Mouse (Mus musculus) embryo, embryonic 10.5 days (tissue): ENCODE measurements at regions not wholly inside any gene's neighbourhood (a gene's known extent, or its start where the extent isn't known, plus 50 kb on each side); places are given as distances from the start of the nearest gene placed in this dataset.
A peak's percentile ranks its signal among the peaks of the same experiment; 100 is the strongest.
"Not testable (repeated sequence)": the region's sequence is repeated elsewhere in the genome, so short reads cannot be mapped to it uniquely, and the experiment has no call there.

Experiments
- DNase-seq: peaks from one replicate; pipeline ENCODE4 v3.0.0-alpha.2; 2015; ENCODE audit warnings: low spot score

DNA sequence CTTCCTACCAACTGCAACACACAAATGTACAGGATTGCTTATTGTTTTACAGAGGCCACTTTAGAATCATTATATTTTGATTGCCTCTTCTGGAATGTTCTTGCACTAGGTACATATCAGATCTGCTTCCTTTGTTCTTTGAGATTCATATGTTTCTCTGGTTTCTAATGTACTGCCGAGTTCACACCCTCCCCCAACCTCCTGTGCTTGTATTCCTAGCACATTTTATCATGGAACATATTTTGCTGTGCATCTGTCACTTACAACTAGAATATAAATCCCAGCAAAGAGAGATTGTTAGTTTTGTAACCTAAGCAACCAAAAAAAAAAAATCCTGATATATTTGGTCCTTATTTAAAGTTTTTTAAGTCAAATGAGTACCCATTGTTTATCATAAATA lies 141.4 kb upstream of the Lrp1b start:
- no peak for DNase-seq

DNA sequence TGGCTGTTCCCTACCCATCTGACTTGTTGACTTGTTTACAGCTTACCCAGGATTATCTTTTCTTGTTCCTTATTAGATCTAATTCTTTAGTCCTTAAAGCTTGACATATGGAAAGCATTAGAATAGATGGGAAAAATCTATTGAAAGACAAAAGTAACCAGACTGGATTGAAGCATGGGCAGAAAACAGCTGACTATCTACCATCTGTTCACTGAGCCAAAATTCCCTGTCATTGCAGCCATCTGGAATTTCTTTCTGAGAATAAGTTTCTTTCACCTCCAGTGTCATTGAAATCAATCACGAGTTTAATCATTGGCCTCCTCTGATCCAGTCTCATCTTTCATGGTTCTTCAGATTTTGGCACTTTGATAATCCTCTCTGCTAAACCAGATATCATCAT lies 130.6 kb upstream of the Lrp1b start:
- peak; percentile 3 for DNase-seq

DNA sequence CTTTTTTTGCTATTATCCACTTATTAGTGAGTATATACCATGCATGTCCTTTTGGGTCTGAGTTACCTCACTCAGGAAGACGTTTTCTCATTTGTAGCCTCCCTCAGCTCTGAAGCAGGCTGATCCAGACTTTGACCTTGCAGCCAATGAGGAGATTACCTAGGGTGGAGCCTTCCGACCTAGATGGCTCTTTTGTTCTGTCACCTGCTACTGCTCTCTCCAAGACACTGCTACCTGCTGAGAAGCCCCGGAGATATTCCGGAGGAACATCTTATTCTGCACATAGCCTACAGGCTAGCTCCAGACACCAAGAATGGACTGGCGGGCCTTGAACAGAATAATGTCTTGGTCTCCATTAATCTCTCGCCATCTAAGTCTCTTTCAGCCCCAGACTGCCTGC lies 87.1 kb upstream of the Lrp1b start:
- not testable (repeated sequence) for DNase-seq
